Mouse (Mus musculus) layer of hippocampus, postnatal 14 days (tissue): Measurements from ENCODE around the gene Elf5. TPM values are rescaled to one million over a fixed set of nuclear protein-coding genes. Genes with fewer than 3 reads are reported as not detected.

Experiments used
- DNase-seq, 2 experiments: peaks; one replicate each; pipeline ENCODE4 v3.0.0; 2021 to 2022; ENCODE audit warnings: low spot score in 2 of 2, mixed read lengths in 1 of 2
- total RNA-seq, 2 experiments: library from RNA; stranded (reverse); gene quantifications; 2 replicates each; pipeline ENCODE4 v1.2.3; 2021

Elf5 gene
- total RNA-seq, 2 experiments from 2014 or later = 1.8 to 1.9 TPM

DNA sequence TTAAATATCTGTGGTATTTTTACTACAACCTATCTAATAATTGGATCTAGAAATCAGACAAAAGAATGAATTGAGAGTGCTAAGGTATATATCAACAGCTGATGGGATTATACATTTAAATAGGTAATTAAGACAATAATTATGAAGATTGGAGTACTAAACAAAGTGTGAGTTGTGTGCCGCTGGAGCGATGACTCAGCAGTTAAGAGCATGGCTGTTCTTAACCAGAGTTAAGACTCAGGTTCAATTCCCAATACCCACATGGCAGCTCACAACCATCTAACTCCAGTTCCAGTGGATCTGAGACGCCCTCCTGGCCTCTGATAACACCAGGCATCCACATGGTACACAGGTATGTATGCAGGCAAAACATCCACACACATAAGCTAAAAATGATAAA lies 61.9 kb downstream of the Elf5 start:
- DNase-seq = no peak

DNA sequence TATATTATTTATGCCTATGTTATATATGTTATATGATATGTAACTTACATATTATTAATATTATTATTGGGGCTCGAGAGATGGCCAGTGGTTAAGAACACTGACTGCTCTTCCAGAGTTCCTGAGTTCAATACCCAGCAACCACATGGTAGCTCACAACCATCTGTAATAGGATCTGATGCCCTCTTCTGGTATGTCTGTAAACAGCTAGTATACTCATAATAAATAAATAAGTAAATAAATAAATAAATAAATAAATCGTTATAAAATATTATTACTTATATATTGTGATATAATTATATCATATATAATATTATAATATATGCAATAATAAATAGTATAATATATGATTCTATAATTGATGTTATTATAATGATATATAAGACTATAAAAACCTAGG lies 64.7 kb downstream of the Elf5 start:
- DNase-seq = no peak

DNA sequence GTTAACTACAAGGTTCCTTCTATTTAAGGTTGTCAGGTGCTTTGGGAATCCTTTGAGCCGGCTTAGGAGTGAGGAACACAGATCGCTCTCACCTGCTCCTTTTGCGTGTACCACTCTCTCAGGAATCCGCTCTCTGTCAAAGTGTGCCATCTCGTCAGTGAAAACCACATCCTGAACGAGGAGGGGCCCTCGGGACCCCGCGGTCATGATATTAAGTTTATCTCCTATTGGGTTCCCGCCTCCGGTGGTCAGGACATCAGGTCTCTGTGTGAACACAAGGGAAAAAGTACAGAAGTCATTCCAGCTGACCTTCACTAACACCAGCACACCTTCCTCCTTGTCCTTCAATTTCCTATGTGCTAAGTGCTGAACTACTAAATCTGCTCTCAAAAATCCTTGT lies 65.2 kb downstream of the Elf5 start:
- no peak for DNase-seq

DNA sequence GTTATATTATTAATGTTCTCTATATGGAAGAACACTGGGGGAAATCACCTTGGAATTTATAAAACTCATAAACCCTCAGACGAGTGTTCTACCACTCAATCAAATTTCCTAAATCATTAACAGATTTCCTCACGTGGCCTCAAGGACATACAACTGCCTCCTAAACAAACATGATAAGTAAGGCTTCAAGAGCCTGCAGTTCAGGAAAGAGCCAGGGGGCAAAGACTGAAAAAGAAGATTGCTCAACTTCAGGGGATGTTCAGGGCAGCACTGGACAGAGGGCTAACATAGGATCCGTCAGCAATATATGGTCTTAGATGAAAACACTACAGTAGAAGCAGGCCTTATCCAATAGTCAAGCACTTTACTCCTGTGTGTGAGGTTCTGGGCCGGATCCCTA lies 66.0 kb downstream of the Elf5 start:
- no peak for DNase-seq

DNA sequence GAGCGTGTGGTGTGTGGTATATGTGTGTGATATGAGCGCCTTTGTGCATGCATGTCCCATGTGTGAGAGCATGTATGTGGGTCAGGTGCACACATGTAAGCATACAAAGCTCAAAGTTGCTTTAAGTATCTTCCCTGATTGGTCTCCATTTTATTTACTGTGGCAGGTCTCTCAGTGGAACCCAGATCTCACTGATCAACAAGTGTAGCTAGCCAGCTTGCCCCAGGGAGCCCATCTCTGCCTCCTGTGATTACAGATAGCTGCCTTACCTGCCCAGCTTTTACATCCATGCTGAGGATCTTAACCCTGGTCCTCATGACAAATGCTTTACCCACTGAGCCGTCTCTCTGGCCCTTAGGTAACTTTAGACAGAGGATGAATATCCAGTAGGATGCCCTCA lies 66.8 kb downstream of the Elf5 start:
- DNase-seq = no peak

DNA sequence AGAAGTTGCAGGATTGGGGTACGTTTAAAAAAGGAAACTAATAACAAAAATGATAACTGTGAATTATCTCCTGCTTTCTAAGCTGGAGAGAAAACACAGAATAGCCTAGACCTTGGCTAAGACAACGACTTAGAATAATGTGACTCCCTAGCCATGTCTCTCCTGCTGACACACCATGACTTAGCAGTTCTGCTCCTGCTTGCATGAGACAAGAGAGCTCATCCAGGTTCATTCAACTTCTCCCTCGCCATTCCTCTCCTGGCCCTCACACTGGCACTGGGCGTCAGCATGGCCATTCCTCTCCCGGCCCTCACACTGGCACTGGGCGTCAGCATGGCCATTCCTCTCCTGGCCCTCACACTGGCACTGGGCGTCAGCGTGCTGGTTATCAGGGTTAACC lies 68.8 kb downstream of the Elf5 start:
- DNase-seq = no peak

DNA sequence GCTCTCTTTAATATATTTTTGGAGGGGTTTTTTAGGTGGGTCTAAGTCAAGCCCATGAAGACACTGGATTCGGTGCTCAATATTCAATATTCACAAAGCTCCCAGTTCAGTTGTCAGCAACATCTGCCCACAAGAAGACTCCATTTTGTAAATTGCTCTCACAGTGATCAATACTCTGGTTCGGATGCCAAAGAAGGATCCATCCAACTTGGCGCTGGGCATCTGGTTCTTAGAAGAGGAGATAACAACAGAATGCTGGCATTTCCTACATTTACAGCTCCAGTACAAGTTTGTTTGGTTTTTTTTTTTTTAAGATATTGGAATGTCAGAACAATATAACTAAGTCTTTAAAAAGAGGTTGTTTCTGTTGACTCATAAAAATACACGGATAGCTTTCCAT lies 69.4 kb downstream of the Elf5 start:
- no peak for DNase-seq

DNA sequence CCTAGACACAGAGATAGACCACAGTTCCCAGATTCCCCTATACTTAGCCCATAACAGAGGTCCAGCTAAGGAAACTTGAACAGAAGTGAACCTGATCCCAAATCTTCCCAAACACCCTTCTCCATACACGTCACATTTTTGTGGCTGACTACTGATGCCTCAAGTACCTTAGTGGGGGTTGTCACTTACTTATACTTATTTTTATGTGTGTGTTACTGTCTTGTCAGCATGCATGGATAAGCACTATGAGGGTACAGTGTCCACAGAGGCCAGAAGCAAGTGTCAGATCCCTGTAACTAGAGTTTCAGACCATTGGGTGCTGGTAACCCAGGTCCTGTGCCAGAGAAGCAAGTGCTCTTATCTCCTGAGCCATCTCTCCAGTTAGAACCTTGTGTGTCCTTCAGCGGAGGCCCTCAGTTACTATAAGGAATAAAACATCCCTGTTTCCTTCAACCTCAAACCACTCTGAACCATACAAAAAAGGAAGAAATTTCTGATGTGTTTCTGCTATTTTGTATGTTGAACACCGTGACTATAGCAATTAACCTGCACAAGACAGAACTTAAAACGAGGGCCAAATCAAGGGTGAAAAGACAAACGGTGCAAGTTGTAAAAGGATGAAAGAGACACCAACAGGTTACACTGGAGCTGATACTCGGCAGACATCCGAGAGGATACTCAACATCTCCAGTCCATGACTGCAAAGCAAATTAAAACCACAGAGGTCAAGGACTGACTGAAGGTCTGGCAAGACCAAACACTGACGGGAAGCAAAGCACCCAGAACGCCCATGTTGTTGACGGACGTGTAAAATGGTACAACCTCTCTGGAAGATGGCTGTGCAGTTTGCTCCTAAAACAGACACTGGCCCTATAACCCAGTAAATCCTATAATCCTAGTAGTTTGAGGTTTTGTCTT lies 70.1 kb downstream of the Elf5 start:
- DNase-seq = no peak

DNA sequence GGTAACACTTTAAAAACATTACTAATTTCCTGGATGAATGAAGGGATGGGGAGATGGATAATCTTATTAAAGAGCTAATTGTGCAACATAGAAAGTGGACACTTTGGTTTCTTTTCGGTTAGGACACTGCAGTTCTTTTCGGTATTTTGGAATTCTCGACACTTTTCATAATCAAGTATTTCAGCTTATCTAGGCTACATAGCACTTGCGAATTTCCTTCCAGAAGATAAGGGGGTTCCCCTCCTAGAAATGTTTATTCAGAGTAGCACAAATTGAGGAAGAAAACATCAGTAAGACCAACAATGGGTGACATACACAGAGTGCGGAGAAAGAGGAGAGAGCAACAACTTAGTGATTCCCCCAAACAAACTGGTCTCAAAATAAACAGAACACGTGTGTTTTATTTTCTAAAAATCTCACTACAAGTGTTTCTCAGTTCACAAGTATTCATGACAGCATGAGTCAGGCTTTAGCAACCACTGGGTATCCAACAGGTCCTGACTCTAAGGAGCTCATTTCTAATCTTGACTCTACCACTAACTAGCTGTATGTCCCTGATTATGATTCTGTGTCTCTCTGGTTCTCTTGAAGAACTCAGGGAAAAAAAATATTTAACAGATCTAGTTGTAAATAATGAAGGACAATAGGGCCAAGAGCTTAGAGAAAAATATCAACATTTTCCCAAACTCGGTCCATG lies 71.9 kb downstream of the Elf5 start:
- DNase-seq = no peak

DNA sequence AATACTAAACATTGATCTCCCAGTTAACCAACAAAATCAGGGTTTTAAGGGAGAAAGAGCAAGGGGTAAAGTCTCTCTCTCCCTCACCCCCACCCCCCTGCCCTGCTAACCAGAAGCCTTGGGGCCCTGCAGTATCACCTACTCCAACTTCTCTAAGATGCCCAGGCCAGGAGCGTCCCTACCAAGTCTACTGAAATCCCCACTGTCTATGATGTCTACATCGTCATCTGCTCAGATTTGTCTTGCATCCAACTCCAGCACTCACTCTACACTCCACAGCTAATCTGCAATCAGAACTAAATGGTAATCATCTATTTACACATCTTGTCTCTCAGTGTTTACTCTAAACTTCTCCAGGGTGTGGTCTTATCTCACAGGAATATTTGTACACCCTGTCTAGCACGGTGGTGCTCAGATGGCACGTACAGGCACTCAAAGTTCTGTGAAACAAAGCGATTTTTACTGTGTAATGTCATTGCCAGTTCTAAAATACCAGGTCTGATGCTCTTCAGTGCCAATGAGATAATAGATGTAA lies 72.6 kb downstream of the Elf5 start:
- no peak for DNase-seq

DNA sequence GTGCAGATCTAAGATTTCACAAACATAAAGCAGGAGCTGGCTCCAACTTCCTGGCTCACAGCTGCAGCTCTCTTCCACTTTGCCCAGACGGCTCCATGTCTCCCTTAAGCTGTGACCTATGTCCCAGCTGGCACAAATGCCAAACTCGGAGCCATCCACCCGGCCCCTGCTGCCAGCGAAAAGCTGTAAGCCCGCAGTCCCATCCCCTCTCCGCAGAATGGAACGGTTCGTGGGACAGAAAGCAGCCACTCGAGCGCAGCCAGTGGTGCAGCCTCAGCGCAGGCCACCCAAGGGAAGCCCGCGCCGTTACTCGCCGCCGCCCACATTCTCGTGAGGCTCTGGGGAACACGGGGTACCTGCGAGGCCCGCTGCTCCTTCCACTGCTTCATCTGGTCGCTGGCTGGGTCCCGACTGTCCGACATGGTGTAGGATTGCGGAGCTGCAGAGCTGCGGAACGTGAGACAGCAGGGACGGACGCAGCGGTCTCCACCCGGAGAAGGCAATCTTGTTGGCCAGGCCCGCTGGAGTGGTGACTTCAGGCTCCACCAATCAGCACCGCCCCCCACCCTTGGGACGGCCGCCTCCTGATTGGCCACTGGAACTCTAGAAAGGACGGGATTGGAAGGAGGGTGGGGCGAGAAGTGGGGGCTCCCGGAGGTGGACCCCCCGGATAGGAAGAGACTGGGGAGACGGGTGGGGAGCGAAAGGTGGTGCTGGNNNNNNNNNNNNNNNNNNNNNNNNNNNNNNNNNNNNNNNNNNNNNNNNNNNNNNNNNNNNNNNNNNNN lies 73.3 kb downstream of the Elf5 start, which contains the start of gene Cat:
Gene Cat, minus strand, starts transcription at position 544 of the 785 bp plus-strand sequence.
- peak; percentile 94 to 98 for DNase-seq

DNA sequence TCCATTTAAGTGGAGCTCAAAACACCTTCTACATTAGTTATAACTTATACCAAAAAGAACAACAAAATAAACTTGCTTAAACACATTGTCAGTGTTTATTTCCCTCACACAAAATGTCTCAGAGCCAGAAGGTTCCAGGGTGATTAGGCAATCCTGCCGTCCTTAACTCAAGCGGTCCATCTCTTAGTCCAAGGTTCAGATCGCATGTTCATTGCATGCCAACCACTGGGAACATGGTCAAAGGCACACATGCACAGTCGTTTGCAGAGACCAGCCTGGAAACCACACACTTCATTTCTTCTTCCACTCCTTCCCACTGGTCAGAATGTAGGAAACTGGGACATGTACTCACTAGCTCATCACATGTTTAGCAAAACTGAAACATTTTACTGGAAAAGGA lies 81.0 kb downstream of the Elf5 start:
- DNase-seq = no peak

DNA sequence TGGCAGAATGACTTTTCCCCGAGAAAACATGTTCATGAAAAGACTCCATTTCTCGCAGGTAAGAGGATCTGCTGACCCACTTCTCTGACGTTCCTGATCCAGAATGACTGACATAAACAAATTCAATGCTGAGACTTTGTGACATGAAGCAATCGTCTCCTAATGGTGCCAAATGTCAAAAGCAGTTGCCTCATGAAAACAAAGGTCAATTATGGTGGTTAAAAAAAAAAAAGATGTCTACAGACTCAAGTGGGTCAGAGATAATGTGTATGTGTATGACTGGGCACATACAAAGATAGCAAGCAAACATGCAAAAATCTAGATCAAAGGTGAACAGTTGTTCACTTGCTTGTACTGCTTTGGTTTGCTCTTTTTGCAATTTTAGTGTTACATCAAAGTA lies 82.3 kb downstream of the Elf5 start:
- DNase-seq = no peak

DNA sequence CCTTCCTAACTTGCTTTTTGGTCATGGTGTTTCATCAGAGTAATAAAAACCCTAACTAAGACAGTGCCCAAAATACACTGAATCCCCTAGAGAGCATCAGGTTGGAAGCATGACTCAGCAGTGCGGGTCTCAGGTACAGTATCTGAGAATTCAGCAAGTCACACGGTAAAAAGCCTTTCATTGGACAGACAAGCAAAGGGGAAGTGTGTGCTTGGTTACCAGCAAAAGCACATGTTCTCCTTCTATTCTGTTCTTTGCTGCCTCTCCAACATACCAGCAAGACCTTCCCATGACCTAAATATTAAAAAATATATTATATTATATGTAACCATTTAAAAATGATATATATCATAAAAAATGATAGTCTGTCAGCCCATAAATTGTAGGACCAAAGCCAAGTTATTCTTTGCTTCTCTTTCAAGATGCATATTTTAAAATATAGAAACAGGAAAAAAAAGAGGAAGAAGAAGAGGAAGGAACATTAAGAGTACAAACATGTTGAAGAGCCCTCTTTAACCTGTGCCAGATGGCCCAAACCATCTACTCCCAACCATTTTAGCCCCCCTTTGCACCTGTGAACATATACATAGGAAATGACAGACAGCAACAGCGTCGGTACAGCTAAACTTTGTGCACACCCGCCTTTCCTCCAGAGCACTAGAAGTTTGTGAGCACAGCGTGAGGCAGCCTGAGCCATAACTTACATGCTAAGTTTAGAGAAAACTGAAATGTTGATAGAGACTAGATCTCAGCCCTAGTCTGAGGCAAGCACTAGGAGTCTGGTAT lies 84.3 kb downstream of the Elf5 start:
- no peak for DNase-seq

Other genes with a start within 250 kb of the Elf5 start
- gene Ehf, start 108.4 kb upstream of the Elf5 start, total RNA-seq = not detected
- 10 to 100 TPM; 74.1 to 75.9 TPM for gene Cat, start 73.5 kb downstream of the Elf5 start, total RNA-seq
- 10 to 100 TPM; 16.3 to 18.5 TPM for gene Abtb2, start 154.6 kb downstream of the Elf5 start, total RNA-seq